Mouse (Mus musculus) intestine, embryonic 15.5 days (tissue): Measurements from ENCODE around the gene Rac1. TPM values are rescaled to one million over a fixed set of nuclear protein-coding genes. Genes with fewer than 3 reads are reported as not detected.

Source experiments
- ATAC-seq: fragments of 200-750 bp; cut with Nextera tagmentation; 2 replicates; pipeline ENCODE4 v1.8.0; 2017; ENCODE audit warnings: moderate TSS enrichment, moderate library complexity
- H3K27ac ChIP-seq: fragments of 300-500 bp; sonication (generic); 2 replicates; pipeline ENCODE4 v1.5.1; 2015; ENCODE audit warnings: mild to moderate bottlenecking, inconsistent platforms
- H3K27me3 ChIP-seq: fragments of 300-500 bp; sonication (generic); replicated peaks from 2 replicates; pipeline ENCODE4 v1.6.1; 2015; ENCODE audit warnings: inconsistent platforms
- H3K36me3 ChIP-seq: fragments of 300-500 bp; sonication (generic); 2 replicates; pipeline ENCODE4 v1.6.1; 2015; ENCODE audit warnings: inconsistent platforms
- H3K4me1 ChIP-seq: fragments of 300-500 bp; sonication (generic); replicated peaks from 2 replicates; pipeline ENCODE4 v1.6.1; 2015; ENCODE audit warnings: inconsistent platforms
- H3K4me2 ChIP-seq: fragments of 300-500 bp; sonication (generic); replicated peaks from 2 replicates; pipeline ENCODE4 v1.6.1; 2015; ENCODE audit warnings: mild to moderate bottlenecking, inconsistent platforms
- H3K4me3 ChIP-seq: fragments of 300-500 bp; sonication (generic); replicated peaks from 2 replicates; pipeline ENCODE4 v1.5.1; 2015; ENCODE audit warnings: inconsistent platforms
- H3K9ac ChIP-seq: fragments of 300-500 bp; sonication (generic); 2 replicates; pipeline ENCODE4 v1.6.1; 2015; ENCODE audit warnings: inconsistent platforms
- H3K9me3 ChIP-seq: fragments of 300-500 bp; sonication (generic); 2 replicates; pipeline ENCODE4 v1.6.1; 2016; ENCODE audit warnings: inconsistent platforms
- WGBS: fragments of 180-500 bp; shearing (Covaris S2); methylation state at CpG from one replicate; pipeline ENCODE4 v1.1.7; 2015; 5-methylcytosine and 5-hydroxymethylcytosine counted together
- polyA plus RNA-seq: library from polyadenylated mRNA; unstranded; fragments of >200 nt; fragmentation: Nextera tagmentation; extraction: Ambion mirVana; gene quantifications from 2 replicates; pipeline ENCODE4 v1.2.1, GENCODE M21; 2015

Rac1 gene
- polyA plus RNA-seq, 1 experiment from 2014 or later, result 446 TPM

- Histone ChIP-seq H3K27ac (no peak overlapping the region), H3K36me3 (no peaks in the 10 kb centered on the region), H3K27me3 (no peaks in the 10 kb centered on the region), H3K9ac (peak overlapping the region; percentile 72), H3K4me2 (peak overlapping the region; percentile 90), H3K9me3 (no peaks in the 10 kb centered on the region), H3K4me3 (peak overlapping the region; percentile 67), H3K4me1 (no peaks in the 10 kb centered on the region)
- 32% methylated on average over 23 of the region's 23 CpGs for WGBS
- no peak for ATAC-seq
Measured at GRCm38 (mm10) chr5:143465156-143466085, 62.4 kb downstream of the Rac1 start.

- H3K9ac ChIP-seq, result peak overlapping the region; percentile 72
- ATAC-seq, result peak; percentile 71
Measured at GRCm38 (mm10) chr5:143464757-143465118, 63.1 kb downstream of the Rac1 start.

GRCm38 (mm10) chr5:143464100-143464756 is 63.6 kb downstream of the Rac1 start, which contains the start of gene Daglb:
TSS of gene Daglb (plus strand) at chr5:143464584.
- Histone ChIP-seq H3K4me2 (peak within 1 kb of the TSS; percentile 90), H3K4me1 (no peaks in the 10 kb centered on the region), H3K9ac (peak within 1 kb of the TSS; percentile 72), H3K9me3 (no peaks in the 10 kb centered on the region), H3K27ac (no peak within 1 kb of the TSS), H3K36me3 (no peaks in the 10 kb centered on the region), H3K4me3 (peak within 1 kb of the TSS; percentile 67), H3K27me3 (no peaks in the 10 kb centered on the region)
- 3% methylated on average over 43 of the region's 43 CpGs for WGBS
- ATAC-seq, result peak; percentile 98

More at GRCm38 (mm10) chr5:143464757-143465118, 63.1 kb downstream of the Rac1 start:
- Histone ChIP-seq H3K27ac (no peak overlapping the region), H3K27me3 (no peaks in the 10 kb centered on the region), H3K4me1 (no peaks in the 10 kb centered on the region), H3K4me2 (peak overlapping the region; percentile 90), H3K9me3 (no peaks in the 10 kb centered on the region), H3K4me3 (peak overlapping the region; percentile 67), H3K36me3 (no peaks in the 10 kb centered on the region)
- 1% methylated on average over 20 of the region's 20 CpGs for WGBS

- Histone ChIP-seq H3K36me3 (no peaks in the 10 kb centered on the region), H3K4me3 (peak overlapping the region; percentile 67), H3K4me1 (no peaks in the 10 kb centered on the region), H3K9me3 (no peaks in the 10 kb centered on the region), H3K9ac (peak overlapping the region; percentile 72; the same call in 1 of the 2 replicates), H3K27me3 (no peaks in the 10 kb centered on the region), H3K4me2 (peak overlapping the region; percentile 90), H3K27ac (no peak overlapping the region)
- ATAC-seq, result 0 out of 2 replicates have a peak, but pooled peaks have one; percentile 42
- WGBS, result 69% methylated on average over 11 of the region's 11 CpGs
Measured at GRCm38 (mm10) chr5:143463671-143464070, 64.2 kb downstream of the Rac1 start.

Other genes starting within 250 kb of the Rac1 start
- 0.05 and 0.06 TPM in 2 replicates for gene Zfp853, start 234.4 kb downstream of the Rac1 start, polyA plus RNA-seq
- gene E130309D02Rik, start 212.7 kb downstream of the Rac1 start, polyA plus RNA-seq, result 33.9 and 35.6 TPM in 2 replicates
- 63.8 and 64.9 TPM in 2 replicates for gene Zdhhc4, start 198.8 kb downstream of the Rac1 start, polyA plus RNA-seq
- gene Grid2ip, start 170.7 kb downstream of the Rac1 start, polyA plus RNA-seq, result 0.11 and 0.15 TPM in 2 replicates
- gene Kdelr2, start 124.2 kb downstream of the Rac1 start, polyA plus RNA-seq, result 339 and 371 TPM in 2 replicates
- gene Daglb, start 63.5 kb downstream of the Rac1 start, polyA plus RNA-seq, result 11.1 and 13.1 TPM in 2 replicates
- 43.7 and 44.3 TPM in 2 replicates for gene Cyth3, start 94.4 kb upstream of the Rac1 start, polyA plus RNA-seq
- gene Usp42, start 204.2 kb upstream of the Rac1 start, polyA plus RNA-seq, result 14.8 and 15.4 TPM in 2 replicates